Mouse (Mus musculus) forebrain, embryonic 14.5 days (tissue): ENCODE results near the gene Gm21149. TPM values are rescaled to one million over a fixed set of nuclear protein-coding genes. Genes with fewer than 3 reads are reported as not detected.
"Not testable (repeated sequence)": the region's sequence is repeated elsewhere in the genome, so short reads cannot be mapped to it uniquely, and the experiment has no call there.

Source experiments
- ATAC-seq: fragments of 200-750 bp; cut with Nextera tagmentation; 2 replicates; pipeline ENCODE4 v1.8.0; 2017; ENCODE audit warnings: mild to moderate bottlenecking, moderate library complexity
- DNase-seq: peaks from one replicate; pipeline ENCODE4 v3.0.0-alpha.2; 2015; ENCODE audit warnings: low spot score
- H3K27ac ChIP-seq: fragments of 300-500 bp; sonication (generic); 2 replicates; pipeline ENCODE4 v1.5.1; 2014; ENCODE audit warnings: low read depth, mild to moderate bottlenecking, control low read depth, low read length, moderate library complexity
- H3K27me3 ChIP-seq: fragments of 300-500 bp; sonication (generic); replicated peaks from 2 replicates; pipeline ENCODE4 v1.6.1; 2014; ENCODE audit warnings: low read length, control low read depth, mixed read lengths; ENCODE audit not compliant: control insufficient read depth, insufficient read depth
- H3K36me3 ChIP-seq: fragments of 300-500 bp; sonication (generic); 2 replicates; pipeline ENCODE4 v1.6.1; 2014; ENCODE audit warnings: low read length, control low read depth; ENCODE audit not compliant: control insufficient read depth, insufficient read depth
- H3K4me1 ChIP-seq: fragments of 300-500 bp; sonication (generic); 2 replicates; pipeline ENCODE4 v1.6.1; 2014; ENCODE audit warnings: antibody characterized with exemption, low read length, control low read depth; ENCODE audit not compliant: control insufficient read depth, insufficient read depth
- H3K4me2 ChIP-seq: fragments of 300-500 bp; sonication (generic); 2 replicates; pipeline ENCODE4 v1.6.1; 2014; ENCODE audit warnings: mild to moderate bottlenecking, control low read depth, low read length
- H3K4me3 ChIP-seq: fragments of 300-500 bp; sonication (generic); 2 replicates; pipeline ENCODE4 v1.5.1; 2014; ENCODE audit warnings: low read depth, low read length, control low read depth
- H3K9ac ChIP-seq: fragments of 300-500 bp; sonication (generic); 2 replicates; pipeline ENCODE4 v1.6.1; 2014; ENCODE audit warnings: mild to moderate bottlenecking, low read length, control low read depth, moderate library complexity
- H3K9me3 ChIP-seq: fragments of 300-500 bp; sonication (generic); replicated peaks from 2 replicates; pipeline ENCODE4 v1.6.1; 2016; ENCODE audit warnings: low read length, control low read depth, mixed read lengths; ENCODE audit not compliant: control insufficient read depth
- WGBS: fragments of 180-500 bp; shearing (Covaris S2); extraction: QIAGEN DNeasy Blood & Tissue Kit; methylation state at CpG from one replicate; pipeline ENCODE4 v1.1.7; 2014; 5-methylcytosine and 5-hydroxymethylcytosine counted together
- polyA plus RNA-seq: library from polyadenylated mRNA; unstranded; fragments of >200 nt; fragmentation: Nextera tagmentation; extraction: Ambion mirVana; gene quantifications from 2 replicates; pipeline ENCODE4 v1.2.1, GENCODE M21; 2014

The Gm21149 gene
- polyA plus RNA-seq, 1 experiment from 2014 or later = not detected

- 75% methylated on average over 3 of the region's 3 CpGs for WGBS
- DNase-seq (no peak), ATAC-seq (peak; percentile 42; the same call in 1 of the 2 replicates)
- no peak overlapping the region for H3K9ac ChIP-seq
- H3K4me3 ChIP-seq = no peak overlapping the region
- no peaks in the 10 kb centered on the region for H3K36me3 ChIP-seq
- peaks cover 17% of the 10 kb centered on the region for H3K9me3 ChIP-seq
- no peaks in the 10 kb centered on the region for H3K4me1 ChIP-seq
- no peak overlapping the region for H3K27ac ChIP-seq
- H3K4me2 ChIP-seq = no peak overlapping the region
- H3K27me3 ChIP-seq = no peaks in the 10 kb centered on the region
Observed at GRCm38 (mm10) chr5:15507309-15507619, 30.9 kb upstream of the Gm21149 start.

- ATAC-seq = peak; percentile 87
- 44% methylated on average over 16 of the region's 16 CpGs for WGBS
- Histone ChIP-seq H3K9ac (no peak overlapping the region), H3K9me3 (peaks cover 14% of the 10 kb centered on the region), H3K36me3 (no peaks in the 10 kb centered on the region), H3K4me3 (peak overlapping the region; percentile 2; the same call in 1 of the 2 replicates), H3K27ac (no peak overlapping the region), H3K4me1 (no peaks in the 10 kb centered on the region), H3K4me2 (peak overlapping the region; percentile 7; the same call in 1 of the 2 replicates), H3K27me3 (no peaks in the 10 kb centered on the region)
- peak; percentile 71 for DNase-seq
Observed at GRCm38 (mm10) chr5:15506575-15507308, 30.4 kb upstream of the Gm21149 start.

DNA sequence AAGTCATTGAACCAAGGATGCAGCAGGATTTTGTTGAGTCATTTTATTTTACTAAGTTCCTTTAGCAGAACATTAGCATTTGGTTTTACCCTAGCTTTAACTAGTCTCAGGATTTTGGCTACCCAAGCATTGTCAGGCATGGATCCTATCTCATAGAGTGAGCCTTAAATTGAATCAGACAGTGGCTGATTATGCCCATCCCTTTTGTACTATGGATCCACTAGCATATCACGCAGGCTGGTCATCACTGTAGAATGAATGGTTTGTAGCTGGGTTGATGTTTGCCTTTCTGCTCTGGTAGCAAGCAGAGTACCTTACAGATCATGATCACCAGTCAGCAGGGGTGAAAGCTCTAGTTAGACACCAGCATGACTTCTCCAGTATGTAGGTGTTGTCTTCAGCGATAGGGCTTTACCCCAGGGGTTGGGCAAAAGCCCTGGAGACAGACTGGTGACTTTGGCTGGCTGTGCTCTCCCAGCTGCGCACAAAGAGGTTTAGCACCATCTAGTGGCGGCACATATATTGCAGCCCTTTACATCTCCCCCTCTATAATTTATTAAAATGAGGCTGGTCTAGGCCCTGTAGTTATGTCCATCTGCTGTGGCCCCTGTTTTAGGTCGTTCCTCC, 22.6 kb upstream of the Gm21149 start:
- H3K9me3 ChIP-seq, H3K4me3 ChIP-seq, H3K36me3 ChIP-seq, H3K4me2 ChIP-seq, H3K27me3 ChIP-seq, H3K4me1 ChIP-seq, H3K9ac ChIP-seq, DNase-seq, H3K27ac ChIP-seq: not testable (repeated sequence)
- WGBS = 36% methylated on average over 5 of the region's 5 CpGs
- 0 out of 2 replicates have a peak, but pooled peaks have one; percentile 67 for ATAC-seq

DNA sequence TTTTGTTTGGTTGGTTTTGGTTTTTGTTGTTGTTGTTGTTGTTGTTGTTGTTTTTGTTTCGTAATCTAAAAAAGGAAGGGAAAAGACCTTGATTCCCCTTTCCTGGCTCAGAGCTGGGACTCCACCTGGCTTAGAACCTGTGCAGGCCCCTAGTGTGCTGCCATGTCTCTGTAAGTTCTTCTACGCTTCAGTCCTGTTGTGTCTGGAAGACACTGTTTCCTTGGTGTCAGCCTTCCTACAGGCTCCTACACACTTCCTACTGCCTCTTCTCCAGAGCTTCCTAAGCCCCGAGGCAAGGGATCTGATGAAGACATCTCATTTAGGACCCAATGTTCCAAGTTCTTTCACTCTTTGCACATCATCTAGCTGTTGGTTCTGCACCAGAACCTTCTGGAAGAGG, 22.0 kb upstream of the Gm21149 start:
- not testable (repeated sequence) for ATAC-seq, H3K9me3 ChIP-seq, DNase-seq, H3K4me2 ChIP-seq, H3K36me3 ChIP-seq, H3K4me3 ChIP-seq, H3K27ac ChIP-seq, H3K4me1 ChIP-seq, H3K27me3 ChIP-seq, H3K9ac ChIP-seq
- WGBS = 69% methylated on average over 3 of the region's 3 CpGs

GRCm38 (mm10) chr5:15490934-15491333, 14.6 kb upstream of the Gm21149 start:
- 57% methylated on average over 2 of the region's 2 CpGs for WGBS
- H3K4me2 ChIP-seq, H3K4me1 ChIP-seq, ATAC-seq, H3K36me3 ChIP-seq, H3K4me3 ChIP-seq, DNase-seq, H3K9ac ChIP-seq, H3K27me3 ChIP-seq, H3K27ac ChIP-seq, H3K9me3 ChIP-seq: not testable (repeated sequence)

- no peak for DNase-seq
- Histone ChIP-seq H3K9ac (no peak overlapping the region), H3K4me3 (no peak overlapping the region), H3K4me1 (no peaks in the 10 kb centered on the region), H3K4me2 (no peak overlapping the region), H3K9me3 (peaks cover 3% of the 10 kb centered on the region; the same call in 1 of the 2 replicates), H3K36me3 (no peaks in the 10 kb centered on the region), H3K27ac (no peak overlapping the region), H3K27me3 (no peaks in the 10 kb centered on the region)
- 82% methylated on average over 5 of the region's 5 CpGs for WGBS
- ATAC-seq = no peak
Observed at GRCm38 (mm10) chr5:15488743-15489142, 12.4 kb upstream of the Gm21149 start.

DNA sequence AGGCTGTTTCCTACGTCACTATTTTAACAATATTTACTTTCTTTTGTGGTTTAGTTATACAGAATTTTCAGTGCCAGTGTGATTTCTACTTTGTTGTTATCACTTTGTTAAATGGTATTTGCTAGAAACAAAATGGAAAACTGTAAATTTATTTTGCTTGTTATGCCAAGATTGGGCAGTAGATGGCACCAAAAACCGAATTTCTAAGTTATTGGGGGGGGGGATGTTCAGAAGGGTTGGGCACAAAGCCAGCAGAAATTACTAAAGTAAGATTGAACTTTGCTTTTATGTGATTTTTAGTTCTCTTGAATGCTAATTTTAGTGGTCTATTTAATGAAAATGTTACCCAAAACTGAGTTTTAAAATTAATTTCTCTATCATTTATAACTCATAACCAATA, 8.3 kb upstream of the Gm21149 start:
- not testable (repeated sequence) for H3K27me3 ChIP-seq, H3K4me2 ChIP-seq, H3K9me3 ChIP-seq, DNase-seq, H3K36me3 ChIP-seq, H3K27ac ChIP-seq, H3K4me3 ChIP-seq, ATAC-seq, H3K9ac ChIP-seq, H3K4me1 ChIP-seq
- 22% methylated on average over 2 of the region's 2 CpGs for WGBS

DNA sequence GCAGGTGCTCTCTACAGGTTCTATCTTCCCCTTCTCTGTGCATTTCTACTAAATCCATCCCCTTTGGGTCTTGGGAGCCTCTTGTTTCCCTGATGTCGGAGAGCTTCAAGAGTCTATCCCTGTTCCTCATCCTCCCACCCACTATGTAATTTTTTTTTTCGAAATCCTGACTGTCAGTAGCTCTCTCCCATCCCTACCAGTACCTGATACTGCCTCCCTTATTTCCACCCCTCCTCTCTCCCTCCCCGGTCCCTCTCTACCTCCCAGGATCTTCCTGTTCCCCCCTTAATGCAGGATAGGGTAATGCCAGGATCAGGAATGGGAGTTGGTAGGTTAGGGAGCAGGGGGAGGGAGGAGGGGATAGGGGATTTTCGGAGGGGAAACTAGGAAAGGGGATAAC, 7.3 kb upstream of the Gm21149 start:
- 56% methylated on average over 4 of the region's 4 CpGs for WGBS
- ATAC-seq, H3K4me2 ChIP-seq: not testable (repeated sequence)

DNA sequence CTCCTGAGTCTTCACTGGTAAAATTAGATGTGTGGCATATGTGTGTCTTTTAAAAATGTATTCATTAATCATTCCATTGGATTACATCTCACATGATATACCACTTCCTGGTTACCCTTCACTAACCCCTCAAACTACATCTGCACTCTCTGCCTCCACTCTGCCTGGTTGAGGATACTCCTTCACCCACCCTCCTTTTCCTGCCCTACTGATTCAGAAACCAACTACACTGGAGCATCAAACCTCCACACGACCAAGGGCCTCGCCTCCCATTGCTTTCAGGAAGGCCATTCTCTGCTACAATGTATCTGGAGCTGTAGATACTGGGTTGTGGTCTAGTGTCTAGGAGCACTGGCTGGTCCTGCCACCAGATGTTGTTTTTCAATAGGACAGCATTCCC, 6.5 kb upstream of the Gm21149 start:
- H3K9me3 ChIP-seq, H3K27me3 ChIP-seq, ATAC-seq, H3K36me3 ChIP-seq, H3K27ac ChIP-seq, H3K4me1 ChIP-seq, H3K4me2 ChIP-seq, H3K9ac ChIP-seq, DNase-seq, H3K4me3 ChIP-seq: not testable (repeated sequence)
- WGBS = 59% methylated on average over 2 of the region's 2 CpGs

More for the DNA sequence above, 7.3 kb upstream of the Gm21149 start:
- not testable (repeated sequence) for H3K9ac ChIP-seq, H3K4me1 ChIP-seq, H3K27ac ChIP-seq, H3K9me3 ChIP-seq, H3K27me3 ChIP-seq, H3K36me3 ChIP-seq, DNase-seq, H3K4me3 ChIP-seq
